Mouse (Mus musculus) spleen, adult 2 months (tissue): ENCODE results near the gene Auts2.

Experiments used
- CTCF ChIP-seq: fragments of 200-500 bp; IDR thresholded peaks from 2 replicates; pipeline ENCODE4 v1.5.1; 2011; ENCODE audit warnings: mild to moderate bottlenecking, inconsistent platforms; ENCODE audit not compliant: insufficient read depth, insufficient read length, insufficient replicate concordance; ENCODE audit errors: extremely low read depth
- POLR2A ChIP-seq: fragments of 200-500 bp; IDR thresholded peaks from 2 replicates; pipeline ENCODE4 v1.6.1; 2011; ENCODE audit warnings: low read depth, low read length, inconsistent platforms

DNA sequence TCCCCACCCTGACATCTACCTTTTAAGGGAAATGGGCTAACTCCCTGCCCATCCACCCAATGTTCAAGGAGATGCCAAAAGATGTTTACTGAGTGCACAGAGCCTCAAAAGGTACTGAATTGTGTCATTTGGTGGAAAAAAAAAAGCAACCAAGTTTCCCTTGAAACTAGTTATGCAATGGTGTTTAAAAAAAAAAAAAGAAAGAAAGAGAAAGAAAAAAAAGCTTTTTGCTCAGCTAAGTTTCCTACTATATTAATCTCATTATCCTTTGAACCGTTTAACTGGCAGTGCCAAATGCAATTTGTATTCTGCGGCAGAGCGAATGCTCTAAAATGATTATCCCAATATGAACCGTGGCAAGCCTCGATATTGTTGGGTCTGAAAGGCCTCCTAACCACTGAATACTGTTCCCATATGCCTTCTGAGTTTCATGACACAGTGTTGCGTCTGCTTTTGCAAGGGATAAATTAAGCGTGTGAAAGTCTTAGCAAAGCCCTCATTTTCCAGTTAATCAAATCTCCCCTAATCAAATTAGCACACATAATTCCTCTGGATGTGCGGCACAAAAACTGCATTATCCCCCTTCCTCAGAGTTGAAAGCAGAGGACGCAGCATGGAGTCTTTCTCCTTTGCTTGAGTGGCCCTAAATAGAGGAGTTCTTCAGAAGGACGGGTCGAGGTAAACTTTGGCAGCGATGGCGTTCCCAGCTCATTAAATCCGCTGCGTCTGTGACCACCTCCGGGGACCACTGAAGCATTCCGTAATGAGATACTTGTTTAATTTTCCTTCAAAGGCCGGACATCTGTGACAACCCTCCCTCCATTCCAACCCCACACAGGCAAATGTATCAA lies 897.6 kb downstream of the Auts2 start:
- TF ChIP-seq CTCF (no peak), POLR2A (no peak)
